10 mouse cellular contexts compared by ENCODE assay signal in genomic region chr10:110974463-110974862, GRCm38 (mm10). TPM values are rescaled to one million over a fixed set of nuclear protein-coding genes. Genes with fewer than 3 reads are reported as not detected.
DNase-seq lines count a peak whose midpoint lies in the region; ATAC-seq and TF ChIP-seq lines count a peak whose summit lies in the region.
"Had no signal": no experiment of that assay in that cellular context is flagged by ENCODE, and none has a peak within 500 bp of the region (broad histone marks: within the 10 kb centered on the region; RNA-seq: fewer than 3 reads in every experiment).

No protein-coding gene starts in this region.

- peak; percentile 58 for TF ChIP-seq CTCF in Patski (IDR thresholded peaks at IDR 0.05)

- WGBS in hindbrain, embryonic 10.5 days, result 59% methylated on average over 3 of the region's 3 CpGs
- 48% methylated on average over 3 of the region's 3 CpGs for WGBS in neural tube, embryonic 13.5 days

- no peaks in the 10 kb centered on the region for H3K27me3 ChIP-seq in Patski
- no peaks in the 10 kb centered on the region for H3K27me3 ChIP-seq in hindbrain, embryonic 10.5 days (ENCODE audit: insufficient read depth, poor library complexity, severe bottlenecking)
- no peaks in the 10 kb centered on the region for H3K27me3 ChIP-seq in neural tube, embryonic 13.5 days
- H3K27me3 ChIP-seq: heart, embryonic 13.5 days had no signal

- no peak overlapping the region for H3K4me2 ChIP-seq in neural tube, embryonic 13.5 days
- H3K4me2 ChIP-seq: heart, embryonic 13.5 days had no signal

- CTCF ChIA-PET in Patski (lab: Charles Lee), result interaction anchor here (3.9 kb wide), 1 partner anchor 14 kb away, joined by 14 read pairs; no protein-coding TSS in a partner anchor

- no peaks in the 10 kb centered on the region for H3K9me3 ChIP-seq in hindbrain, embryonic 10.5 days
- H3K9me3 ChIP-seq in neural tube, embryonic 13.5 days, result no peaks in the 10 kb centered on the region
- H3K9me3 ChIP-seq: G1E; heart, embryonic 13.5 days had no signal

- no peaks in the 10 kb centered on the region for H3K4me1 ChIP-seq in hindbrain, embryonic 10.5 days (replicated peaks)
- H3K4me1 ChIP-seq in neural tube, embryonic 13.5 days (replicated peaks), result no peaks in the 10 kb centered on the region
- H3K4me1 ChIP-seq: heart, embryonic 13.5 days had no signal

- in situ Hi-C loops in Patski (cut with MboI; ENCODE audit: low pct_unique_long_range_greater_than_20kb), result no loop called here

- H3K4me3 ChIP-seq in hindbrain, embryonic 10.5 days, result no peak overlapping the region
- H3K4me3 ChIP-seq in neural tube, embryonic 13.5 days, result no peak overlapping the region
- H3K4me3 ChIP-seq: heart, embryonic 13.5 days had no signal

- H3K9ac ChIP-seq in neural tube, embryonic 13.5 days, result no peak overlapping the region
- H3K9ac ChIP-seq: heart, embryonic 13.5 days had no signal

- DNase-seq in gastrocnemius, adult 18-20 months (ENCODE audit: low spot score), result peak; percentile 57
- DNase-seq in gastrocnemius, postnatal 4 days (ENCODE audit: low spot score in 2 of 2), result no peak
- no peak for DNase-seq in Patski (ENCODE audit: low read depth, low spot score)
- peak; percentile 74 for DNase-seq in embryo, embryonic 10.5 days (ENCODE audit: low spot score)
- peak; percentile 32 for DNase-seq in hindbrain, embryonic 10.5 days (ENCODE audit: low spot score)
- peak; percentile 25 to 54 for DNase-seq in left cerebral cortex, postnatal 36 days (ENCODE audit: low spot score in 2 of 2)
- no peak for DNase-seq in urinary bladder, postnatal 36 days (ENCODE audit: low spot score in 2 of 2)

- peaks cover 71% of the 10 kb centered on the region for H3K36me3 ChIP-seq in hindbrain, embryonic 10.5 days
- peaks cover 49% of the 10 kb centered on the region for H3K36me3 ChIP-seq in neural tube, embryonic 13.5 days

- POLR2A ChIA-PET in Patski (lab: Charles Lee), result interaction anchor here (0.6 kb wide), 2 partner anchors 12 to 36 kb away, joined by 3 to 4 read pairs; no protein-coding TSS in a partner anchor

- no peak overlapping the region for H3K27ac ChIP-seq in hindbrain, embryonic 10.5 days
- H3K27ac ChIP-seq in neural tube, embryonic 13.5 days (replicated peaks), result 0 out of 2 replicates have a peak overlapping the region, but pooled peaks have one; percentile 6
- H3K27ac ChIP-seq: heart, embryonic 13.5 days had no signal

- intact Hi-C loops in left cerebral cortex, postnatal 36 days (cut with DNase I), result no loop called here

- ATAC-seq in Patski, result no peak
- no peak for ATAC-seq in neural tube, embryonic 13.5 days (ENCODE audit: low read depth)

RNA-seq across cellular contexts. Expression of gene Zdhhc17, which starts 35.5 kb away (rescaled TPM):
- total RNA-seq in gastrocnemius, adult 18-20 months (2021), result 10 to 100 TPM; 17.1 to 19.2 TPM
- total RNA-seq in gastrocnemius, postnatal 4 days (2021), result 10 to 100 TPM; 31.5 to 32.4 TPM
- 20.6 TPM for polyA plus RNA-seq in Patski (2021)
- 29.3 and 34.8 TPM in 2 replicates for polyA plus RNA-seq in hindbrain, embryonic 10.5 days (2016; fragmentation: Nextera tagmentation; extraction: Ambion mirVana)
- total RNA-seq in left cerebral cortex, postnatal 36 days (2021), result 100 to 1,000 TPM; 102 to 122 TPM
- 47.2 and 54.5 TPM in 2 replicates for polyA plus RNA-seq in neural tube, embryonic 13.5 days (2015; fragmentation: Nextera tagmentation; extraction: Ambion mirVana)

RNA-seq across cellular contexts. Expression of gene Csrp2, which starts 54.9 kb away (rescaled TPM):
- 1 to 10 TPM; 5.5 to 6.4 TPM for total RNA-seq in gastrocnemius, adult 18-20 months (2021)
- total RNA-seq in gastrocnemius, postnatal 4 days (2021), result 100 to 1,000 TPM in 1 of 2 experiments, 10 to 100 TPM in 1; 92.7 to 105 TPM
- polyA plus RNA-seq in Patski (2021), result 17.6 TPM
- 185 and 198 TPM in 2 replicates for polyA plus RNA-seq in hindbrain, embryonic 10.5 days (2016; fragmentation: Nextera tagmentation; extraction: Ambion mirVana)
- total RNA-seq in left cerebral cortex, postnatal 36 days (2021), result 10 to 100 TPM; 11.3 to 12.5 TPM
- 175 and 178 TPM in 2 replicates for polyA plus RNA-seq in neural tube, embryonic 13.5 days (2015; fragmentation: Nextera tagmentation; extraction: Ambion mirVana)
- polyA plus RNA-seq: G1E had no signal

Comparison
In these comparisons a context has a peak if more than half of its experiments do, and no peak if none do; other contexts are left out.
1. DNase-seq: peak in gastrocnemius, adult 18-20 months (single experiment), embryo, embryonic 10.5 days (single experiment), hindbrain, embryonic 10.5 days (single experiment) and left cerebral cortex, postnatal 36 days (2 of 2); none in gastrocnemius, postnatal 4 days (0 of 2), Patski (single experiment) and urinary bladder, postnatal 36 days (0 of 2).
2. RNA of gene Csrp2, which starts 54.9 kb away (total RNA-seq): 92.7 to 105 TPM in gastrocnemius, postnatal 4 days; 11.3 to 12.5 TPM in left cerebral cortex, postnatal 36 days and 5.5 to 6.4 TPM in gastrocnemius, adult 18-20 months; every median in the first group is over 4 times any median in the second.